Comparison of ENCODE assay signal across 18 mouse cellular contexts in the genomic region with DNA sequence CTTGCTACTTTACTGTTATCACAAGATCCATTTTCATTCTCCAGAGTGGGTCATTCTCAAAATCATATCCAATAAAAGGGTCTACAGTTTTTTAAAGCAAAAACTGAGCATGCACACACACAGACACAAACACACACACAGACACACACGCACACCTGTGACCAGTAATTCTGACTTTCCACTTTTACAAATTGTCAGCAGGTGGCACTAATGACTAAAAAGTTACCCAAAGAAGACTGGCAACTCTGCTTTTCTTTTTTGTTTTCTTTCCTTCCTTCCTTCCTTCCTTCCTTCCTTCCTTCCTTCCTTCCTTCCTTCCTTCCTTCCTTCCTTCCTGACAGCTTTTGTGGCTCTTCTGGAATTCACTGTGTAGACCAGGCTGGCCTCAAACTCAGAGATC. TPM values are rescaled to one million over a fixed set of nuclear protein-coding genes. Genes with fewer than 3 reads are reported as not detected.
DNase-seq lines count a peak whose midpoint lies in the region; ATAC-seq and TF ChIP-seq lines count a peak whose summit lies in the region.
"Had no signal": no experiment of that assay in that cellular context is flagged by ENCODE, and none has a peak within 500 bp of the region (broad histone marks: within the 10 kb centered on the region; RNA-seq: fewer than 3 reads in every experiment).

No protein-coding gene starts in this region.

- DNase-seq in forebrain, postnatal 0 days, result no peak
- DNase-seq in layer of hippocampus, adult 2 months (ENCODE audit: low spot score in 2 of 2), result no peak
- DNase-seq in layer of hippocampus, adult 11-12 months (ENCODE audit: low spot score), result no peak
- DNase-seq in 3T3-L1 (ENCODE audit: low read depth, low spot score) (peak; percentile 47), Patski (ENCODE audit: low read depth, low spot score) (no peak)
- DNase-seq in frontal cortex, postnatal 25 days (ENCODE audit: low spot score in 2 of 2), result no peak
- DNase-seq in layer of hippocampus, adult 9-10 months (ENCODE audit: low spot score), result no peak
- DNase-seq: B cell, adult 2 months; cerebellum, postnatal 10 days; kidney, postnatal 14 days; left cerebral cortex, postnatal 4 days; liver, embryonic 13.5 days; midbrain, embryonic 14.5 days; thymus, postnatal 36 days had no signal

- no peak overlapping the region for H3K4me3 ChIP-seq in forebrain, postnatal 0 days (ENCODE audit: low read depth, low read length)
- no peak overlapping the region for H3K4me3 ChIP-seq in forebrain, embryonic 13.5 days
- H3K4me3 ChIP-seq in layer of hippocampus, adult 2 months, result no peak overlapping the region
- H3K4me3 ChIP-seq: forebrain, embryonic 15.5 days; liver, embryonic 13.5 days; neural tube, embryonic 13.5 days had no signal

- in situ Hi-C loops in Patski (cut with MboI; ENCODE audit: low pct_unique_long_range_greater_than_20kb), result no loop called here

- WGBS in forebrain, postnatal 0 days, result 42% methylated on average over 1 of the region's 1 CpGs
- WGBS in forebrain, embryonic 13.5 days, result 49% methylated on average over 1 of the region's 1 CpGs

- H3K4me1 ChIP-seq in forebrain, postnatal 0 days (ENCODE audit: insufficient read depth), result 0 out of 2 replicates have a peak, but pooled peaks cover 2% of the 10 kb centered on the region
- H3K4me1 ChIP-seq in forebrain, embryonic 13.5 days, result no peaks in the 10 kb centered on the region

- POLR2A ChIA-PET in Patski (lab: Charles Lee), result interaction anchor here (0.6 kb wide), 1 partner anchor 203 kb away, joined by 3 read pairs; no protein-coding TSS in a partner anchor

- TF ChIP-seq CTCF in forebrain, postnatal 0 days (IDR thresholded peaks at IDR 0.05; ENCODE audit: low read depth), result peak; percentile 48
- peak; percentile 65 for TF ChIP-seq CTCF in layer of hippocampus, adult 2 months (conservative IDR thresholded peaks at IDR 0.05)
- peak; percentile 58 for TF ChIP-seq CTCF in Patski (IDR thresholded peaks at IDR 0.05)

- H3K36me3 ChIP-seq in forebrain, postnatal 0 days (ENCODE audit: insufficient read depth), result no peaks in the 10 kb centered on the region
- H3K36me3 ChIP-seq in forebrain, embryonic 13.5 days (ENCODE audit: poor library complexity, severe bottlenecking), result no peaks in the 10 kb centered on the region
- H3K36me3 ChIP-seq: forebrain, embryonic 15.5 days; liver, embryonic 13.5 days; neural tube, embryonic 13.5 days had no signal

- H3K9ac ChIP-seq in forebrain, postnatal 0 days, result no peak overlapping the region
- no peak overlapping the region for H3K9ac ChIP-seq in forebrain, embryonic 13.5 days
- H3K9ac ChIP-seq: forebrain, embryonic 15.5 days; liver, embryonic 13.5 days; neural tube, embryonic 13.5 days had no signal

- no peak overlapping the region for H3K4me2 ChIP-seq in forebrain, postnatal 0 days (ENCODE audit: low read depth)
- no peak overlapping the region for H3K4me2 ChIP-seq in forebrain, embryonic 13.5 days
- H3K4me2 ChIP-seq: forebrain, embryonic 15.5 days; liver, embryonic 13.5 days; neural tube, embryonic 13.5 days had no signal

- no peaks in the 10 kb centered on the region for H3K27me3 ChIP-seq in forebrain, postnatal 0 days (ENCODE audit: insufficient read depth, low read length)
- peaks cover 12% of the 10 kb centered on the region for H3K27me3 ChIP-seq in forebrain, embryonic 13.5 days
- H3K27me3 ChIP-seq in Patski, result no peaks in the 10 kb centered on the region
- H3K27me3 ChIP-seq: forebrain, embryonic 15.5 days had no signal

- ATAC-seq in forebrain, postnatal 0 days, result no peak
- no peak for ATAC-seq in forebrain, embryonic 13.5 days
- ATAC-seq in Patski, result no peak
- ATAC-seq: forebrain, embryonic 15.5 days had no signal

- CTCF ChIA-PET in Patski (lab: Charles Lee), result interaction anchor here (0.7 to 20.5 kb wide), 6 partner anchors 22 to 268 kb away, joined by 3 to 312 read pairs (median 8); a partner anchor contains a TSS

- H3K9me3 ChIP-seq in forebrain, postnatal 0 days (ENCODE audit: low read length), result no peaks in the 10 kb centered on the region
- H3K9me3 ChIP-seq in forebrain, embryonic 13.5 days (replicated peaks), result no peaks in the 10 kb centered on the region
- H3K9me3 ChIP-seq: forebrain, embryonic 15.5 days; liver, embryonic 13.5 days; neural tube, embryonic 13.5 days had no signal

- H3K27ac ChIP-seq in forebrain, postnatal 0 days (ENCODE audit: low read depth, low read length), result no peak overlapping the region
- H3K27ac ChIP-seq in forebrain, embryonic 13.5 days, result no peak overlapping the region
- H3K27ac ChIP-seq in layer of hippocampus, adult 2 months, result no peak overlapping the region
- H3K27ac ChIP-seq: forebrain, embryonic 15.5 days; liver, embryonic 13.5 days; neural tube, embryonic 13.5 days had no signal

RNA-seq across cellular contexts. Expression of a gene that starts 12.2 kb away (rescaled TPM):
- 122 and 176 TPM in 2 replicates for total RNA-seq in forebrain, postnatal 0 days (2014; rRNA removed)
- 116 and 135 TPM in 2 replicates for polyA plus RNA-seq in forebrain, postnatal 0 days (2015; fragmentation: Nextera tagmentation; extraction: Ambion mirVana)
- 49.1 and 51.0 TPM in 2 replicates for polyA plus RNA-seq in forebrain, embryonic 13.5 days (2015; fragmentation: Nextera tagmentation; extraction: Ambion mirVana)
- total RNA-seq in layer of hippocampus, adult 2 months (2021), result 10 to 100 TPM; 22.6 to 36.4 TPM
- polyA plus RNA-seq in Patski (2021), result 338 TPM

RNA-seq across cellular contexts. Expression of a gene that starts 20.6 kb away (rescaled TPM):
- 0.54 and 1.6 TPM in 2 replicates for total RNA-seq in forebrain, postnatal 0 days (2014; rRNA removed)
- 0.82 and 1.4 TPM in 2 replicates for polyA plus RNA-seq in forebrain, postnatal 0 days (2015; fragmentation: Nextera tagmentation; extraction: Ambion mirVana)
- polyA plus RNA-seq in forebrain, embryonic 13.5 days (2015; fragmentation: Nextera tagmentation; extraction: Ambion mirVana), result 0.25 and 0.36 TPM in 2 replicates
- under 1 TPM in 1 of 2 experiments, not detected in 1; 0.23 TPM for total RNA-seq in layer of hippocampus, adult 2 months (2021)
- not detected for polyA plus RNA-seq in Patski (2021)

RNA-seq across cellular contexts. Expression of a gene that starts 31.2 kb away (rescaled TPM):
- total RNA-seq in forebrain, postnatal 0 days (2014; rRNA removed), result not detected in 2 replicates
- polyA plus RNA-seq in forebrain, postnatal 0 days (2015; fragmentation: Nextera tagmentation; extraction: Ambion mirVana), result not detected in 2 replicates
- 1.2 and 1.3 TPM in 2 replicates for polyA plus RNA-seq in forebrain, embryonic 13.5 days (2015; fragmentation: Nextera tagmentation; extraction: Ambion mirVana)
- not detected for total RNA-seq in layer of hippocampus, adult 2 months (2021)
- polyA plus RNA-seq in Patski (2021), result 1.9 TPM
- total RNA-seq: layer of hippocampus, postnatal 25 days; left cerebral cortex, postnatal 4 days had no signal
- polyA plus RNA-seq: liver, embryonic 13.5 days had no signal

RNA-seq across cellular contexts. Expression of a gene that starts 48.4 kb away (rescaled TPM):
- total RNA-seq in forebrain, postnatal 0 days (2014; rRNA removed), result 25.7 and 31.8 TPM in 2 replicates
- polyA plus RNA-seq in forebrain, postnatal 0 days (2015; fragmentation: Nextera tagmentation; extraction: Ambion mirVana), result 27.8 and 35.9 TPM in 2 replicates
- 37.5 and 40.2 TPM in 2 replicates for polyA plus RNA-seq in forebrain, embryonic 13.5 days (2015; fragmentation: Nextera tagmentation; extraction: Ambion mirVana)
- 10 to 100 TPM; 32.1 to 34.4 TPM for total RNA-seq in layer of hippocampus, adult 2 months (2021)
- polyA plus RNA-seq in Patski (2021), result 33.6 TPM

RNA-seq across cellular contexts. Expression of a gene that starts 50.9 kb away (rescaled TPM):
- total RNA-seq in forebrain, postnatal 0 days (2014; rRNA removed), result 17.7 and 19.3 TPM in 2 replicates
- 17.6 and 19.2 TPM in 2 replicates for polyA plus RNA-seq in forebrain, postnatal 0 days (2015; fragmentation: Nextera tagmentation; extraction: Ambion mirVana)
- polyA plus RNA-seq in forebrain, embryonic 13.5 days (2015; fragmentation: Nextera tagmentation; extraction: Ambion mirVana), result 6.6 and 6.7 TPM in 2 replicates
- 10 to 100 TPM; 55.2 to 56.7 TPM for total RNA-seq in layer of hippocampus, adult 2 months (2021)
- polyA plus RNA-seq in Patski (2021), result 0.62 TPM
